Mouse (Mus musculus) telencephalon, adult 2 months (tissue): ENCODE measurements at regions not wholly inside any gene's neighbourhood (a gene's known extent, or its start where the extent isn't known, plus 50 kb on each side); places are given as distances from the start of the nearest gene placed in this dataset.
"Not testable (repeated sequence)": the region's sequence is repeated elsewhere in the genome, so short reads cannot be mapped to it uniquely, and the experiment has no call there.

Experiments
- DNase-seq: peaks from one replicate; pipeline ENCODE4 v3.0.0-alpha.2; 2011; ENCODE audit warnings: low read depth, low spot score

DNA sequence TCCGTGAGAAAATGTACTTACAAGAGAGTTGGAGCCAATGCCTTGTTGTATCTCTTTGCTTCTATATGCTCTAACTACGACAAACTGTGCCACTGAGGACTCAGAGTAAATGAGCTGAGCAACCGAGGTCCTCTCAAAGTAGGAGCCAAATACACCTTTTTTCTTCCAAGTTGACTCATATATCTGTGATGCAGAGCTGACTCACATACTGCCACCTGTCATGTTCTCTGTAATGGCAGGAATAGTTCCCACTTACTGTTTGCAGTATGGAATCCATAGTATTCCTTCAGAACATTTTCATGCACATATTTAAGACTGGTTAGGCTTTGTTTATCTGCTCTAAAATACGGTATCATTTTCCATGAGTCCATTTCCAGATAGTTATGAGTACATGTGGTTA lies 792.1 kb downstream of the Cypt12 start:
- no peak for DNase-seq

DNA sequence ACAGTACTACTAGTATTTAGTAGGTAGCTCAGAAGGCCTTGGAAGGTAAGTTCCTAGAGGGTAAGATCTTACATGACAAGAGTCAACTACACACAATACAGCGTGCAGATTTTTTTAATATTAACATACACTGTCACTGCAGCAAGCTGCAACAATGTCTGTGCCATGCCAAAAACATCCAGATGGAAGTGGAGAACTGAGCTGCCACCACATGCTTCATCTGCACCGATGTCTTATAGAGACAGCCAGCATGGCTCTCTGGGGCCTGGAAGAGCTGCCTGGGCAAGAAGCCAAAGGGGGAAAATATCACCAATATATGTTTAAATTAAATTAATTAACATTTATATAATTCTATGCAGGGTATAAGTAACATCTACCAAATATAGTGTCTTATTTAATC lies 795.3 kb downstream of the Cypt12 start:
- no peak for DNase-seq

DNA sequence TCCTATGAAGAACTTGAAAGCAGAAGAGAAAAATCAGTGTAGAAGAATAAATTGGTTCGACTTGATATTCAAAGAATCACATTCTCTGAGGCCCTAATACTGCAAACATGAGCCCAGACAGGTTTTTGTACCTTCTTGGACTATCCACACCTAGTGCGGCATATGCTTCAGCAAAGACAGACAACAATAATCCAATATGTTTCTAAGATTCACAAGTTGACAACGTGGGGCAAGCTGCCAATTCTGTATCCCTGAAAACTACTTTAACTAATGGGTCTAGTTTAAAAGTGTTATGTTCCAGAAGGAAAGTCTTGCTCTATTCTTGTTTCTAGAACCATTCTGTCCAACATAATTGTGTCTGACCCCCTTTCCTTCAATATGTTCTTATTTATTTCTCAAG lies 796.0 kb downstream of the Cypt12 start:
- DNase-seq, result no peak

DNA sequence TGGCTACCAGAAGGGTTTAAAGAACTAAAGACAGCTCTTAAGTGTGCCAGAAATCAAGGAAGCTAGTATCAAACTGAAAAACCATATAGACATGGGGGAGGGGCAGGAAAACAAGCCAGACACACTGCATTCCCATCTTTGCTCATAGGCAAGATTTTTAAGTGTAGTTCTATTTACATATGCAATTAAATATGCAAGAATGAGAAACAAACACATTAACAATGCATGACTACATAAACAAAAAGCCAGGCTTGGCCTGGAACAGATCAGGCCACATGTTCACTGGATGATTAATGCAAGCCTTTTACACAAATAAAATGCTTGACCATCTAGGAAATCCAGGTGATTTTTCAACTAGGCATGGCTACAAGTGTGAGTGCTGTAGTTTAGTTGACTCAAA lies 798.0 kb downstream of the Cypt12 start:
- no peak for DNase-seq

DNA sequence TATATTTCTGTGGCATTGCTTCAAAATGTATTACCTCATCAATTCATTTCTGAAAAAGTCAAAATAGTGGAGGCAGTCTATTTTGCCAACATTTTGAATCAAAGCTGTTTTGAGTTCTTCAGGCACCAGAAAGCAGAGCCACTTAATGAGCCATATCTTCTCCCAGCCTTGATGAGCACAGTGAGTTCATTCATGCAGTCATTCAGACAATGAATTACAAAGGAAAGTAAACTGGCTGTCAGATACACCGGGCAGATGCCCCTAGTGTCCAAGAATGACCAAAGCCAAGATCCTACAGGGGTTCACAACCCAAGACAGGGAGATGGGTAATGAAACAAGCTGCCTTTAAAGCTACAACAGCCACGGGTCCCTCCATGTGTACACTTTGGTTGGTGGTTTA lies 798.7 kb downstream of the Cypt12 start:
- no peak for DNase-seq

DNA sequence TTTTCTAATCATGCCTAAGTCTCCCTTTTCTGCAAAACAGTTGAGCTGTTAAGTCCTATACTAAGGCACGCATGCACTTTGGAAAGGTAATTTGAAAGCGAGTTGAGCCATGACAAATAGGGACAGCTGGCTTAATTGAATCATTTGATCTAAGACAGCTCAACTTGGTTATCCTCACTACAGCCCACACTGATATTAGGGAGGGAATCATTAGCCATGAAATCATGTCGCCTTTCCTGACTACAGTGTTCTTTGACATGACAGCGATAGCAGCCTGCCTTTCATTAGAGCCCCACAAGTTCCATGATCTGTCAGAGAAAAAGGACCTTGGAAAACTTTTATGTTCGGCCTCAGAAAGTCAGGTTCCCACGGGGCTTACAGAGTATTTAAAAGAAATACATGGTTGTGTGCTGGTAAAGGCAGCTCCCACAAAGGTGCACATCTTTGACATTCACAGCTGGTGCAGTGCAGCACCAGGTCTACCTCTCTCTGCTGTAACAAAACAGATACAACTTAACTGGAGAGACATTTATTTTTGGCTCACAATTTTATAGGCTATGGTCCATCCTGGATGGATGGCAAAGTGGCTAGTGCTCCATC lies 803.5 kb downstream of the Cypt12 start:
- DNase-seq, result no peak

DNA sequence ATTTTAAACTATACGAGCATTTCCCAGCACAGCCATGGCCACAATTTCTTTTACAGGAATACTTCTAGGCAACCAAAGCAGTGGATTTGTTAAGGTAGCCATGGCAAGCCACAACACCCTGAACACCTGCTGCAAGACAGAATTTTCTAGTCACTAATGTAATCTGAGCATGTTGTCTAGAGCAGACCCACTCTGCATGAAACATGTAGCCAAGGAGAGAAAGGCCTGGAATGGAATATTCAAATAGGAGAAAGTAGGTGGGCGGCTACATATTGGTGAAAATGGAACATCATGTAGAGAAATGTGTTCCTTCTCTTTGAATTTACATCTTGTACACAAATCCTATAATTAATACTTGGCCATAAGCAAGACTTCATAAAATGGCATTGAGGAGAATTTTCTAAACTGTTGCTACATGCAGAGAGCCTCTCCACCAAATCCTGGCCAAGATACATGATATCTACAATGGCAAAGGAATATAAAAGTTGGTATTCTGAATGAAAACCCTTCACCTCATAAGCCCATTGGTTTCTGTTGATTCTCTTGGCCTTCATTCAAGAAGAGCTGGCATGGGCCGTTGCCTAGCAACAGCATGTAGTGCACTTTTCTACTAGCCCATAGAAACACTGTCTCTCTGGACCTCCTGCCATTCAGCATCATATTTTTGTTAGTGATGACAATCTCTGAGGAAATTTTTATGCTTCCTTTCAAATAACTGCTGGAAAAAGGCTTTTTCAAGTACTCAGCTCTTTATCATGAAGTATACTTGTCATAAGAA lies 816.3 kb downstream of the Cypt12 start:
- DNase-seq, result no peak

DNA sequence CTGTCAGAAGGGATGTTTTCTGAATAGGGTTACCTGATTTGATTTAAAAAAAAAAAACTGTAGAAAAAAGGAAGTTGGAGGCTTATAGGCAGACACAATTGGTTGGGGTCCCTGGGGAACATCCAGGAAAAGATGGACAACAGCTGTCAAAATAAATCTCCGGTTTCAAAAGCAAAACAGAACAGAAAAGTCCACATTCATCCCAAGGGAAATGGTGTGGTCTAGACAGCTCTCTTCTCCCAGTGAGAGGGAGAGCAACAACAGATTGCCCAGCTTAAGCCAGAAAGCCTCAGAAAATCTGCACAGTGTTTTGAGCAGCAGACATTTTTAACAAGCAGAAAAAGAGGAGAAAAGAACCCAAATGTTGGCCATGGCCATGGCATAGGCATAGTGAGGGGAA lies 830.3 kb downstream of the Cypt12 start:
- no peak for DNase-seq

DNA sequence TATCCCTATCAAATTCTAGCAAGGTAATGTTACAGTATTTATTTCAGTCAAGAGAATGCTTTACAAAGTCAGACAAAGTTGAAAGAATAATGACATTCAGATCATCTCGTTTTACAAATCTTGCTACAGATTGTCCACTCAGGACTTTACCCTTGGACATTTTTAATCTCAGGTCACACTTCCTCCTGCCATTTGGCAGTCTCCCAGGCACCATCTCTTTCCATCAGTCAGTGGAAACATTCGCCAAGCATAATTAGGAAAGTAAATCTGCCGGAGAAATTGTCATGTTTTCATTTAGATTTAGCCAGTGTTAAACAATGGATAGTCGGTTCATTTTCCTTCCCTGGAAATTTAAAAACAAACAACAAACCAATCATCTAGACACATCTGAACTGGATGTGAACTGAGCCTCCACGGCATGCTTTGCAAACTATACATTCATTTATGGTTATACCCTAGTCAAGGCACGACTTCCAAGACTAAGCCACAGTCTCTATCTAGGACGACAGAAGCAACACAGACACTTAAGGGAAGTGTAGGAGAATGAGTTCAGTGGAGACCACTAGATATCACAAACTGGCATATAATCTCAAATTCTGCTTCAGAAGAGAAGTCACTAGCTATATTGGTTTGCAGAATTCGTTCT lies 839.4 kb downstream of the Cypt12 start:
- no peak for DNase-seq

DNA sequence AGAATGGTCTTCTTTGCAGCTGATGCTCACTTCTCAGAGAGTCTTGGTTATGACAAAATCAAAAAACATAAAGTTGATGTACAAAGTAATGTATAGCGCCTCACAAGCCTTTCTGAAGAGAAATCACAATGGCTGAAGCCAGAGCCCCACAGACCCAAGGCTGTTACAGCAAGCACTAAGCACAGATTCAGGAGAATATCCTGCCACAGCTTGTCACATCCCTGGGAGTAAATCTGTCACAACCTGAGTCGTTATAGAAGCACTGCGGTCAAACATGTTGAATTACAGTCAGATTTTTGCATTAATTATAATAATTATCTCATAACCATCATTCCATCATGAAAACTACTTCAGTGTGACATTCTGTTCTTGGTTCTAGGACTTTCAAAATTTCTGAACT lies 825.7 kb downstream of the 1700064H15Rik start:
- no peak for DNase-seq

DNA sequence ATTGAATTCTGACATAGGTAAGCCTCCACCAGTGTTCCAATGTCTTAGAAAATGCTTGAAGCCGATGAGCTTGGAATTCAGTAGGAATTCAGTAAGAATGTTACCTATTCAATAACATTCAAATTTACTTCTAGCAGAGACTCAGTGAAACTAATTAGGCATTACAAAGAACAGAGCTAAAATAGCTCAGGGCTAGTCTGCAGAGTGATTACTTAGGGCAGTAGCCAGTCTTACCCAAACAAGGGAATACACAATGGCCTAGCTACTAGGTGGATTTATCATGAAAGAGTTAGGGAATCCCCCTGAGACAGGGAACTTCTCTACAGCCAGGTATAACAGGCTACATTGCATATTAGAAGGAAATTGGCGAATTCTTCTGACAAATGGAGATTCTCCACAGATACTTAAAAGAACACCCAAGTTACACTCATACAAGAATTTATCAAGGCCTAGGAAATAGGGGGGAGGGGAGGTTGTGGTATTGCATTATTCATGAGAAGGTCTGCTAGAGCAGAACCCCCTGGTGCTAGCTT lies 799.6 kb downstream of the 1700064H15Rik start:
- not testable (repeated sequence) for DNase-seq

DNA sequence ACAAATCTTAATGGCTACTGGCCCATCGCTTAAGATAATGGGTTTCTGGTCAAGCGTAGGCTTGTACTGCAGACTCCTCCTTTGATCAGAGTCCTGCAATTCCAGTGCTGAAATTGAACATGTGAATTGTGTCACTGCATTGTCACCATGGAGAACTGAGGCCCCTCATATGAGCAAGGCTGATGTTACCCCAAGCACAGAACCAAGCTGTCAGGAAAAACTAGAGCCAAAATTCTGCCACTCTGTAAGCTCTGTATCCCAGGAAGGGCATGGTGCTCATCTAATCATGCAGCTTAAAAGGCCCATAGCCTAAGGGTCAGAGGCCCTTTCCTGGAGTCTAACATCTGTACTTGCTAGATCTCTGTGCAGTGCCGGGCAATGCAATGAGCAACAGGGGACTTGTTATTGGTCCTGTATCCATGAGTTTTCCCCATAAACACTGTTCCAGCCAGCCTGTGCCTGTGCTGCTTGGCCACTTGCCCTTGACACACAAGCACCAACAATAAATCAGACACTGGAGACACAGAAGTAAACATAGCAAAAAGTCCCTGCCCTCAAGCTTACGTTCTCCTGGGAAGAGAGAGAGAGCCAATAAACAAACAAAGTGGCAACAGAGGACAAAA lies 760.2 kb downstream of the 1700064H15Rik start:
- no peak for DNase-seq

DNA sequence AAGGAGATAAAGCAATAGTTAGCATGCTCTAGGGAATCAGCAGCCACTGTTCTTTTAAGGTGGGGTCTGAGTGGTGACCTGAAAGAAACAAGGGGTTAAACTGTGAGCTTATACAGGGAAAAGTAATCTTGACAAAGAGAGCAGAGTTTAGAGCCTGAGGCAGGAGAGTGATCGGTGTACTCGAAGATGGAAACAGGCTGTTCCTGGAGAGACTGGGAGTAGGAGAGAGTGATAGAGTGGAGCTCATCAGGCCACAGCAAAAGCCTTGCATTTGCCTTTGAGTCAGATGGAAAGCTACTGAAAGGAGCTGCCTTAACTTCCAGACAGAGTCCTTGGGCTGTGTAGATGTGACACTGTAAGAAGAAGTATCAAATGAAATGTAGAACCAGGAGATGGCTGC lies 759.7 kb downstream of the 1700064H15Rik start:
- DNase-seq, result no peak

DNA sequence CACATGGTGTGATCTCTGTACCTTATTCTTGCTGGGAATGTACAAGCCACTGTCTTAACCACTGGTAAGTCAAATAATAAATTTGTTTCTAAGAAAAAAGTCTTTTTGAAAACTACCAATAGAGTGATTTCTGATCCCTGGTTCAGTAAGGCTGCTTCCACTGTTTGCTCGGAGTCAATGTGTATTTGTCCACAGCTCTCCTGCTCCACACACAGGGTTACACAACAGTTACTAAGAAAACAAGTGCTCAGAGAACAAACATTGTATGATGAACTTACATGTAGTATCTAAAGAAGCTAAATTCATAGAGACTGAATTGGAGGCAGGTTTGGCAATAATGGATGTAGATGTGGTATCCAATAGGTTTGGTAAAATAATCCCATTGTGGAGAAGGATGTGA lies 751.4 kb downstream of the 1700064H15Rik start:
- no peak for DNase-seq

DNA sequence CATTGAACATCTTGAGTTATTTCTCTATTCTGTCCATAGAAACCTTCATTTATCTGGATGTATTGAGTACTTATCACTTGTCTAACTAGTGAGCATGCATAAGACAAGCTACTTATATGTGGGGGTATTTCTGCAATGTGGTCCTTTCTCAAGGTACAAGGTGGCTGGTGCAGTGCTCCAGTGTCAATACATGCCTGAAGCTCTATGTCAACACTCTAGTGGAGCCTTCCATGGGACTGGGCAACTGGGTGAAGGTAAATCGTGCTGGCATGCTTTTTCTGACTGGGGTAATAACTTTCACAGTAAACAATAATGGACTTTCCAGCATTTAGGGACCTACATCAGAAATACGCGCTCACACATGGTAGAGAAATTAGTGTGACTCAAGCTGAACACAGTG lies 750.9 kb downstream of the 1700064H15Rik start:
- no peak for DNase-seq

DNA sequence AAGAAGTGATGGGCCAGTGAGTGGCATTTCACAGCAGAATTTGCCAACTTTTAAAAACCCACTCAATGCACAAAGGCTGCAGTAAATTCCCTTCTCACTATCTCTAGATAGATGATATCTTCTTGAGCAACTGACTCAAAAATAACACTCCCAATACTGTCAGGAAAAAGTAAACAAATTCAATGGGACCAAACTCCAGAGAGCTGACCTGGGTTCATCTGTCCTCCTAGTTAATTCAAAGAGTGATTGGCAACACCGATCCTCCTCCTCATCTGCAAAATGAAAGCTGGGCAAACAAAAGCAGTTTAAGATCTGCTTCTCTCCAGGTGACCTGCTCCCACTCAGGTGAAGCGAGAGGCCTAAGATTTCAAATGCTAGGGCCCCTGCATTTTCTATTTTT lies 747.3 kb downstream of the 1700064H15Rik start:
- DNase-seq, result no peak

DNA sequence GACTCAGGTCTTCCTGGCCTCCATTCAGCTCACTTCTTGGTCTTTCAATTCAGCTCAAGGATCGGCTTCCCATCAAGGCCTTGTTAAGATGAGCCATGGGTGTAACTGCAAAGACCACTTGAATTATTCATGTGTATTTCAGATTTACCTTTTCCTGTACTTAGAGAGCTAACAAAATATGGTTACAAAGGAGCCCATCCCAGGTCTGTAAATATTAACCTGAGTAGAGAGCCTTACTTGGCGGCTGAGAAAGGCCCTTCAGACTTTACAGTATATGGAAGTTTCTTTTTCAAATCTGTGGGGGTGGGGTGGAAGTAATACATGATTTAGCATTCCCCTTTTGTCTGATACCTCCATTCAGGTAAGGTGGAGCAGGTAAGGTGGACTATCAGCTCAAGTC lies 735.7 kb downstream of the 1700064H15Rik start:
- no peak for DNase-seq

DNA sequence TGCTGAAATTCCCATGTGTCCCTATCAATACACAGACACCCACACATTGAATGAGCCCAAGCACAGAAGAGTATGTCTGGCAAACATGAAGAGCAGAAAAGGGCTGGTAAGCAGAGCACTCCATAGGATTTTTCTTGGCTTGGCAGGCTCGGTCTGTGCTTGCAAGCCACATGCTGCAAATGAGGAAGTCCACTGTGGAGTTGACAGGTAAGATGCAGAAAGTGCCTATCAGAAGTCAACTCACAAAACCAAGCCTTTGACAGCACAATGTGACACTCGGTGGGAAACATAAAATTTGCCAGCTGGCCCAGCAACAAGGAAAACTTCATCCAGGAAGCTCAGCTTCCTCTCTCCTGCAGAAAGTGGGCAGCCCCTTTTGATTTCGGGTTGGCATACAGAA lies 722.7 kb downstream of the 1700064H15Rik start:
- peak; percentile 6 for DNase-seq

DNA sequence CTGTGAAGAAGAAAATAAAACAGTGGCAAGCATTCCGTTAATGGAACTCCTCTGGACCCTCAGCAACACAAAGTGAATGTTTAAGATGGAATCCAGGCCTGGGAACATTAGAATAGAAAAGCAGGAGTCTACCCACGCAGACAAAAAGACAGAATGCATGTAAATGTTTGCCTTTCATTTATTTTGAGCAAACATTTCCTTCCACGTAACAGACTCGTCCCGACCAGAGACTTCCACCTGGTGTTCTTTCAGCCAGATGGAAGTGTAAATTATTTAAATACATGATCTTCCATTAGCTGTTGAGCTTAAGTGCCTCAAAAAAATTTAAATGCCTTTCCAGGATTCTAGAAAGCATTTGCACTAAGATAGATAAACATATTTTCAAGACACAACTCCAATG lies 722.3 kb downstream of the 1700064H15Rik start:
- peak; percentile 13 for DNase-seq

DNA sequence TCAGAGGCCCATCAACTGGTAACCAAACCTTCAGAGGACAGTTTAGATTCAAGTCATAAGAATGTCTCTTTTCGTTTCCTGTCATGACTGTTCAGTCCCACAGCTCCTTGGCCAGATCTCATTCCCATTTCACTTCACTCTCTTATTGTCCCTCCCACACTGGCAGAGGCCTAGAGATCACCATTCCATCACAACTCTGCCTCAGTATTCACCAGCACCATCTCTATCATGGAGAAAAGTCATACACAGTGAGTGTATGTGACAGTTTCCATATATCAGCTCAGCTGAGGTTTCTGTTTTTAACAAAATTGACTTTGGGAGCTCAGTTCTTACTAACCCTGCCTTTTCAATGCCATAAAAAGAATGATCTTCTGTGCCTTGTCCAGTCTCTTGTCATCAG lies 719.7 kb downstream of the 1700064H15Rik start:
- no peak for DNase-seq

DNA sequence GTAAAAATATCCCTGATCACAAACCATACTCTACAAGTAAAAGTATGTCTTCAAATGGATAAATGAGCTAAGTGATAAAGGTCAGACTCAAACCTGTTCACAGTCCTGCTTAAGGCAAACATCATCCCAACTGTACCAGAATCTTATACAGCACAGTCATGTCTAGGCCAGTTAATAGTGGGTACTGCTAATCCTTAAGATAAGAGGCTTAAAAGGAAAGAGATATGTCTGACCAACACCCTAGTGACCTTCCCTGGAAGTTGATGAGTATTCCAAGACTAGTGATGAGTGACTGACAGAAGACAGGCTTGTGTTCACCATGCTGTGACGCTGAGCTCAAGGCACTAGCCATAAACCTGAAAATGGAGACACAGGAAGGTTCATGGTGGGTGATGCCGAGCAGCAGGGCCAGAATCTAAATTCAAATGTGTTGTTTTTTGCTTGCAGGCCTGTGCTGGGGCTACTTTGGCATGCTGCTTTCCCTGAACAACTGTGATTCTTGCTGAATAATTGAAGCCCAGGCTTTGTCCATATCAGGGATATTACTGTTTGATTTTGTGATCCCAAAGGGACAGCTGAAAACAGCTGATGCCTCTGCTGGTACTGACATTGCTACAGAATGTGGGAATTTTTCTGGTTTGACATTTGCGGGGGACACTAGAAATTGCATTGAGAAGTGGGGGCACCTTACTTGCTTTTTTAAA lies 699.9 kb downstream of the 1700064H15Rik start:
- DNase-seq, result no peak

DNA sequence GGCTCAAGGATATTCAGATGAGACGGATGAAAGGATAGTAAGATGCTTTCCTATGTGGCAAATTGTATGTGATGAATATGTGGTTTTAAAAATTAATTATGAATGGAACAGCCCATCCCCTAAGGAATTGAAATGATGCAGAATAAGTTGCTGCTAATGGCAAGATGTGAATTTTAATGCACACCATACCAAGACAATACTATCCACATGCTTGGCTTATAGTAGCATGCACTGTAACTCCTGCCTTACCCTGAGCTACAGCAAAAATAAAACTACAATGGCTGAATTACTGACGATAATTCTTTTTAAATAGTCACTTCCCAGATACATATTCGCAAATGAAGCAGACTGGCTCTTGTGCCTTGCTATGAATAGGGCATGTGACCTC lies 699.4 kb downstream of the 1700064H15Rik start:
- no peak for DNase-seq
